Mouse (Mus musculus) forebrain, postnatal 0 days (tissue): ENCODE data around the gene Olfr1413. TPM values are rescaled to one million over a fixed set of nuclear protein-coding genes. Genes with fewer than 3 reads are reported as not detected.

Source experiments
- ATAC-seq: fragments of 200-750 bp; cut with Nextera tagmentation; 2 replicates; pipeline ENCODE4 v1.8.0; 2017; ENCODE audit warnings: mild to moderate bottlenecking, moderate library complexity
- DNase-seq: peaks from one replicate; pipeline ENCODE4 v3.0.0-alpha.2; 2015
- H3K27ac ChIP-seq: fragments of 300-500 bp; sonication (generic); 2 replicates; pipeline ENCODE4 v1.5.1; 2014; ENCODE audit warnings: low read depth, mild to moderate bottlenecking, antibody characterized with exemption, low read length, moderate library complexity, mixed read lengths
- H3K27me3 ChIP-seq: fragments of 300-500 bp; sonication (generic); 2 replicates; pipeline ENCODE4 v1.6.1; 2014; ENCODE audit warnings: mild to moderate bottlenecking, low read length, mixed read lengths; ENCODE audit not compliant: insufficient read depth
- H3K36me3 ChIP-seq: fragments of 300-500 bp; sonication (generic); 2 replicates; pipeline ENCODE4 v1.6.1; 2014; ENCODE audit warnings: mild to moderate bottlenecking, moderate library complexity; ENCODE audit not compliant: insufficient read depth
- H3K4me1 ChIP-seq: fragments of 300-500 bp; sonication (generic); 2 replicates; pipeline ENCODE4 v1.6.1; 2014; ENCODE audit warnings: antibody characterized with exemption; ENCODE audit not compliant: insufficient read depth
- H3K4me2 ChIP-seq: fragments of 300-500 bp; sonication (generic); 2 replicates; pipeline ENCODE4 v1.6.1; 2014; ENCODE audit warnings: low read depth, mild to moderate bottlenecking, moderate library complexity
- H3K4me3 ChIP-seq: fragments of 300-500 bp; sonication (generic); 2 replicates; pipeline ENCODE4 v1.5.1; 2014; ENCODE audit warnings: low read depth, low read length, mixed read lengths
- H3K9ac ChIP-seq: fragments of 300-500 bp; sonication (generic); 2 replicates; pipeline ENCODE4 v1.6.1; 2014; ENCODE audit warnings: mild to moderate bottlenecking
- H3K9me3 ChIP-seq: fragments of 300-500 bp; sonication (generic); 2 replicates; pipeline ENCODE4 v1.6.1; 2016; ENCODE audit warnings: low read length
- CTCF ChIP-seq: sonication (generic); IDR thresholded peaks from 2 replicates; pipeline ENCODE4 v1.5.1; 2016; ENCODE audit warnings: antibody characterized with exemption, control low read depth, low read depth
- WGBS: fragments of 180-500 bp; shearing (Covaris S2); extraction: QIAGEN DNeasy Blood & Tissue Kit; methylation state at CpG from one replicate; pipeline ENCODE4 v1.1.7; 2014; 5-methylcytosine and 5-hydroxymethylcytosine counted together
- polyA plus RNA-seq: library from polyadenylated mRNA; unstranded; fragments of >200 nt; fragmentation: Nextera tagmentation; extraction: Ambion mirVana; gene quantifications from 2 replicates; pipeline ENCODE4 v1.2.1, GENCODE M21; 2015
- total RNA-seq: library from RNA; depleted of rRNA; stranded (reverse); fragments of >200 nt; gene quantifications from 2 replicates; pipeline ENCODE4 v1.2.3, GENCODE M21; 2014; rRNA removed

Olfr1413 gene
- total RNA-seq (not detected in 2 replicates), polyA plus RNA-seq (not detected in 2 replicates)

GRCm38 (mm10) chr1:92571022-92571421 is at the start of gene Olfr1413:
Gene Olfr1413, plus strand, starts transcription at chr1:92571322.
- no peaks in the 10 kb centered on the region for H3K27me3 ChIP-seq
- DNase-seq (no peak), ATAC-seq (no peak)
- H3K4me2 ChIP-seq = no peak within 1 kb of the TSS
- no peak for TF ChIP-seq CTCF
- H3K4me3 ChIP-seq = no peak within 1 kb of the TSS
- H3K4me1 ChIP-seq = no peaks in the 10 kb centered on the region
- no peak within 1 kb of the TSS for H3K9ac ChIP-seq
- 88% methylated on average over 3 of the region's 3 CpGs for WGBS
- no peaks in the 10 kb centered on the region for H3K36me3 ChIP-seq
- H3K9me3 ChIP-seq = no peaks in the 10 kb centered on the region
- H3K27ac ChIP-seq = no peak within 1 kb of the TSS

GRCm38 (mm10) chr1:92521376-92521775 is 49.7 kb upstream of the Olfr1413 start:
- H3K27ac ChIP-seq = 0 out of 2 replicates have a peak overlapping the region, but pooled peaks have one; percentile 21
- no peak overlapping the region for H3K4me3 ChIP-seq
- no peak overlapping the region for H3K9ac ChIP-seq
- TF ChIP-seq CTCF = peak; percentile 83
- H3K27me3 ChIP-seq = no peaks in the 10 kb centered on the region
- no peaks in the 10 kb centered on the region for H3K36me3 ChIP-seq
- WGBS = 17% methylated on average over 10 of the region's 10 CpGs
- no peaks in the 10 kb centered on the region for H3K9me3 ChIP-seq
- peak; percentile 72 for ATAC-seq
- DNase-seq = peak; percentile 86
- H3K4me2 ChIP-seq = peak overlapping the region; percentile 26; the same call in 1 of the 2 replicates
- peaks cover 4% of the 10 kb centered on the region; the same call in 1 of the 2 replicates for H3K4me1 ChIP-seq

GRCm38 (mm10) chr1:92523764-92524163 is 47.4 kb upstream of the Olfr1413 start:
- Histone ChIP-seq H3K36me3 (no peaks in the 10 kb centered on the region), H3K4me1 (peaks cover 4% of the 10 kb centered on the region; the same call in 1 of the 2 replicates), H3K4me2 (no peak overlapping the region), H3K4me3 (no peak overlapping the region), H3K9me3 (no peaks in the 10 kb centered on the region), H3K27ac (no peak overlapping the region), H3K27me3 (no peaks in the 10 kb centered on the region), H3K9ac (no peak overlapping the region)
- ATAC-seq (peak; percentile 73), DNase-seq (peak; percentile 18)
- TF ChIP-seq CTCF = no peak
- WGBS = 74% methylated on average over 3 of the region's 3 CpGs

- no peak for DNase-seq
- Histone ChIP-seq H3K27ac (no peak overlapping the region), H3K4me1 (no peaks in the 10 kb centered on the region), H3K9ac (no peak overlapping the region), H3K27me3 (no peaks in the 10 kb centered on the region), H3K9me3 (no peaks in the 10 kb centered on the region), H3K4me2 (no peak overlapping the region), H3K36me3 (no peaks in the 10 kb centered on the region), H3K4me3 (no peak overlapping the region)
- TF ChIP-seq CTCF = no peak
- 58% methylated on average over 5 of the region's 5 CpGs for WGBS
- no peak for ATAC-seq
Observed at GRCm38 (mm10) chr1:92536972-92537371, 34.1 kb upstream of the Olfr1413 start.

- Histone ChIP-seq H3K4me3 (no peak overlapping the region), H3K27ac (no peak overlapping the region), H3K9ac (no peak overlapping the region), H3K36me3 (no peaks in the 10 kb centered on the region), H3K27me3 (no peaks in the 10 kb centered on the region; the same call in 1 of the 2 replicates), H3K9me3 (no peaks in the 10 kb centered on the region), H3K4me1 (no peaks in the 10 kb centered on the region), H3K4me2 (no peak overlapping the region)
- peak; percentile 7 for DNase-seq
- 38% methylated on average over 2 of the region's 2 CpGs for WGBS
- no peak for TF ChIP-seq CTCF
- peak; percentile 87 for ATAC-seq
Observed at GRCm38 (mm10) chr1:92539071-92539470, 32.1 kb upstream of the Olfr1413 start.

GRCm38 (mm10) chr1:92545929-92546328 is 25.2 kb upstream of the Olfr1413 start:
- TF ChIP-seq CTCF = no peak
- Histone ChIP-seq H3K4me2 (no peak overlapping the region), H3K9ac (no peak overlapping the region), H3K27me3 (no peaks in the 10 kb centered on the region; the same call in 1 of the 2 replicates), H3K27ac (no peak overlapping the region), H3K36me3 (no peaks in the 10 kb centered on the region), H3K9me3 (no peaks in the 10 kb centered on the region), H3K4me1 (no peaks in the 10 kb centered on the region), H3K4me3 (no peak overlapping the region)
- DNase-seq = no peak
- WGBS = 75% methylated on average over 2 of the region's 2 CpGs
- no peak for ATAC-seq

GRCm38 (mm10) chr1:92585479-92585878 is 14.4 kb downstream of the Olfr1413 start, which contains the start of gene Olfr1412:
Gene Olfr1412, plus strand, starts transcription at chr1:92585779.
- H3K4me2 ChIP-seq = no peak within 1 kb of the TSS
- ATAC-seq = no peak
- no peak within 1 kb of the TSS for H3K27ac ChIP-seq
- no peak within 1 kb of the TSS for H3K9ac ChIP-seq
- no peaks in the 10 kb centered on the region for H3K27me3 ChIP-seq
- no peak within 1 kb of the TSS for H3K4me3 ChIP-seq
- WGBS = 84% methylated on average over 2 of the region's 2 CpGs
- H3K36me3 ChIP-seq = no peaks in the 10 kb centered on the region
- TF ChIP-seq CTCF = no peak
- DNase-seq = no peak
- H3K9me3 ChIP-seq = no peaks in the 10 kb centered on the region
- no peaks in the 10 kb centered on the region for H3K4me1 ChIP-seq
